Mouse (Mus musculus) CD4-positive, CD25-positive, alpha-beta regulatory T cell, adult 2 months (primary cell): ENCODE measurements around the gene AI464131.
A peak's percentile ranks its signal among the peaks of the same experiment; 100 is the strongest.

Experiments used
- DNase-seq: peaks from one replicate; pipeline ENCODE4 v3.0.0-alpha.2; 2012; ENCODE audit warnings: low read depth, low spot score

The AI464131 gene

DNA sequence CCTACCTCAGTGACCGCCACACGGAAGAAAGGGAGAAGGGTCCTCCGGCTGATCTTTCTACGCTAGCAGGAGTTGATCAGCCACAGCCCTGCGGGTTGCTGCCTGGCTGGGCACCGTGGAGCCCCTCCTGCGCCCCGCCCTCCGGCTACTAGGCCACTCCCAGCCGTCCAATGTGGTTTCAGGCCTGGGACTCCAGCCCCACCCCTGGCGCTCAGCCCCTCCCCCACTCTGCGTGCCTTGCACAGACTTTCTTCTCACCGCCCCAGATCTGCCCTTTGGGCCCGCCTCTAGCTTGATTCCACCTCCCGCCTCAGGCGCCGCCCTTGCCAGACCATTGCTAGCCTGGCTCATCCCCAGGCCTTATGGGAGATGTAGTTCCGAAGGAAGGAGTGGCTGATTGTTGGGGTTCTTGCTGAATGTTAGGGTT lies at the start of gene AI464131:
TSS of gene AI464131 (minus strand) at position 91 of the 427 bp plus-strand sequence.
- DNase-seq: peak; percentile 76

DNA sequence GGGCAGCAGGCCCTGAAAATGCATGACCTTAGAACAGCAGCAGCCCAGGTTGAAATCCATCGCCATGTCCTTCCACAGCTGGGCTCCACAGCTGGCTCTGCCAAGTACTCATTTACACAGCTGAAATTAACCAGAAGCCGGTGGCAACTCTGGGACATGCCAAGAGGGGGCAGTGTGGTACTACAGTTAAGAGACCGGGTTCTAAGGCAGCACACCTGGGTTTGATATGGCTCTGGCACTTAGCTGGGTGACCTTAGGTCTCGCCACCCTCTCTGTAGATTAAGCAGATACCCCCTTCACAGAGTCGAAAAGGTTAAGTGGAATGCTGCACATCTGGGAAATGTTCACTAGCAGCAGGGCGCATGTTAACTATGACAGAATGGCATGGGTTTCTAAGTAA lies 49.7 kb upstream of the AI464131 start:
- DNase-seq: peak; percentile 83

DNA sequence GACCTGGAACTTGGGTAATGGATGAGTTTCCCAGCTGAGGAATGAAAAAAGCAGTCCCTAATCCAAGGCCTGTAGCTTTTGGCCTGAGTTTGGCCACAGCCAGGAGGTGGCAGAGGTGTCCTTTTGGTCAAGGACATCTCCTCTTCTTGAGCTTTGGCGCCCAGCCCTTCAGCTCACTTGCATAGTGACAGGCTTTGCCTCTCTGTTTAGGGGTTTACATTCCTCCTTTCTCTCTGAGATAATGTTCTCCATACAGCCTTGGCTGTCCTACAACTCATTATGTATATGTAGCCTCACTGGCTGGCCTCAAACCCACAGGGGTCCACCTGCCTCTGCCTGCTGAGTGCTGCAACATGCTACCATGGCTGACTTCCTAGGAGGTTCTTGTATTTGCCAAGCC lies 44.2 kb upstream of the AI464131 start:
- DNase-seq: no peak

DNA sequence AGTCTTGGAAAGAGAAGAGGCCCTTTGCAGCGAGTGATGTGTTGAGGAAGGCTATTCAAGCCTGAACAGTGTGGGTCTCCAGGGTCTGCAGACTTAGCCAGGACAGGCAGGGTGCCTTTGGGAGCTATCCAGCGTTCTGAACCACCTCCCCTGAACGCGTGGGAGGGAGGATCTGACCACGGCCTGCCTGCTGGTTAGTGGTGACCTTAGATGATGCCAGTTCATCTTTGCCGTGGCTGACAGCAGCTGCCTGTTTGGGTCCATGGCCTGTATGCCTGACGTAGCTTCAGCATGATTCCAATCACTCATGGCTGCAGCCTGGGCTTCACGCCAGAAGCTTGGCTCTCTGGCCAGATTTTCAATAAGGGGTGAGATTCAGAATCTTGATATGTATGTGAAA lies 43.1 kb upstream of the AI464131 start:
- DNase-seq: no peak

DNA sequence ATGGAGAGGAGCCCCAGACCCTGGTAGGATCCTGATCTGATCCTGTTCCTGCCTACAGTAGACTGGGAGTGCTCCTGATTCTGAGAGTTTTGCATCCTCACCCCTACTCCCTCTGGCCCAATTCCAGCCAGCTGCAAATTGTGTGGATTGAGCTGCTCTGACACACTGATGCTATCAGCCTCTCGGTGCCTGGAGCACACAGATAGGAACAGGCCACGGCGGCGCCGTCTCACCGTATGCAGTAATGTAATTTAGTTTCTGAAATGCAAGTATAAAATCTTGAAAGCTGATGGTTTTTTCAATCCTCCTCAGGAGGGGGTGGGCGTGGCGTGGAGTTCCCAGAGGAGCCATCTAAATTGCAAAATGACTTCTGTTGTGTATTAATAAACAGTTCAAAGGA lies 39.3 kb upstream of the AI464131 start:
- DNase-seq: no peak

DNA sequence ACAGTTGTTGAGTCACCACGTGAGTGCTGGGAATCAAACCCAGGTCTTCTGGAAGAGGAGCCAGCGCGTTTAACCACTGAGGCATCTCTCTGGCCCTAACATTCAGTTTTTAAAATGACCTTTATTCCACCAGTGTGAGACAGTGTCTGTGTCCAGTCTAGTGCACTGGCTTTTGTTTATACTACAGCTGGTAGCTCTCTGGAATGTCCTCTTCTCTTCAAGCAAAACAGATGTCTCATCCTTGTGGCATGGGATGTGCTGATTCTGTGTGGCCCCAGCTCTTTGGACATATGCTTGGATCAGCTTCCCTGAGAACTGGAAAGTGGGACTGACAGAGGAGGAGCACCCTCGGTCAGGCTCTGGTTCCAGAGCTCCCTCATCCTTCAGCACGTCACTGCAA lies 32.0 kb upstream of the AI464131 start:
- no peak for DNase-seq

DNA sequence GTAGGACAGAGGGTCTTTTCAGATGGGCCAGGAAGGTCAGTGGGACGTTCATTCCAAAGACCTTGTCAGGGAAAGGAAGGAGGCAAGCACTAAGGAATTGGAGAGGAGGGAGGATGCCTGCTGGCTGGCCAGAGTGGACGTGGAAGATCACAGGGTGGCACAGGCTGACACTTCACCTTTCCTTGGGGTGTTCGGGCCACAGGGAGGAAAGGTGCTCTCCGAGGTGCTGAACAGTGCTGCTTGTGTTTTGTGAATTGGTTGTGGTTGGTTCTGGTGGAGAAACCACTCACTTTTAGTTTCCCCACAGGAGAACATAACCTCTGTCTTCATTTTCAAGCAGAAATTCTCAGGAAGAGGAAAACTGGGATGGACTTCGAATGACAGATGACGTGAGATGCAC lies 29.5 kb upstream of the AI464131 start:
- DNase-seq: peak; percentile 21

DNA sequence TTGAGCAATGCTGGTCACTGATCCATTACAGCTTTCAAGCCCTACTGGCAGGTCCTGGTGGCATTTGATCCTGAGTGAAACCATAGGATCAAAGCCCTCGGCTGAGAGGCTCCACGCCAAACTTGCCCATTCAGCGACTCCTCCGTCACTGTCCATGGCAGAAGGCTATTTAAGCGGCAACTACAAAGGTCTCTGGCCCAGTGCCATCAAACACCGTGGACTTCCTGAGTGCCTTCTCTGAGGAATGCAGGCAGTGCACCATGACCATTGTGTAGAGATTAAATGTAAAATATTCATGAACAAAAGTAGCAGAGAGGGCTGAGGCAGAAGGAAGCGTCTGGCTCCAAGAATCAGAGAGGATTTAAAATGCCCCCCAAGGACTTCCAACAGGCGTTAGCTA lies 25.1 kb upstream of the AI464131 start:
- no peak for DNase-seq

DNA sequence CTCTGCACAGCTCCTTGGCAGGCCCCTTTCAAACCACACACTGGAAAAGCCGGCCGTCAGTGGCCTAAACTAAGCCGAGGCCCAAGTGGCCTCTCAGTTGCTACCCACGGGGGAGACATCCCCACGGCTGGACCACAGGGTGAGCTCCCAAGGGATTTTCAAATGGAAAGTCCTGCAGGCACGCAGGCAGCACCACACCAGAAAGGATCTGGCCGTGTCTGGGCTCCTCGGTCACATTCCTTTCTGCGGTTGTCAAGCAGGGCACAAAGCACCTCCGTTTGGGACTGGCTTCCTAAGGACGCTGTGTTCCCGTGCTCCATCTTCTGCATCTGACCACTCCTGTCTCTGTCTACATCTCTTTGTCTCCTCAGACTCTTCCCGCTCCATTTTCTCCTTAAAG lies 24.2 kb upstream of the AI464131 start:
- DNase-seq: no peak

DNA sequence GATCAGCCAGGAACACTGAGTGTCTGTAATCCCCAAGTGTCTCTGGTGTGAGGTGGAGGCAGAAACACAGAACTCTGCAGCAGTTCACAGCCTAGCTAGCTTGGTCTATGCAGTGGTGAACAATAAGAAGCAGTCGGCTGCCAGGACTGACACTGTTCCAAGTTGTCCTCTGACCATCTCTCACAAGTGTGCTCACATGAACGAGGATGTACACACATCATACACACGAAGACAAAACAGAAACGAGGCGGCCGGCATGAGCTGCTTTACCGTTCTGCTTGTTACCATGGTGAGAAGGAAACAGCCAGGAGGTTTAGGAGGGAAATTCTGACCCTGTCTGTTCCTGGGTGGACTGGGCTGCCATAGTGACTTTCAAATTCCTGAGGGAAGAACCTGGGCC lies 23.7 kb upstream of the AI464131 start:
- no peak for DNase-seq

DNA sequence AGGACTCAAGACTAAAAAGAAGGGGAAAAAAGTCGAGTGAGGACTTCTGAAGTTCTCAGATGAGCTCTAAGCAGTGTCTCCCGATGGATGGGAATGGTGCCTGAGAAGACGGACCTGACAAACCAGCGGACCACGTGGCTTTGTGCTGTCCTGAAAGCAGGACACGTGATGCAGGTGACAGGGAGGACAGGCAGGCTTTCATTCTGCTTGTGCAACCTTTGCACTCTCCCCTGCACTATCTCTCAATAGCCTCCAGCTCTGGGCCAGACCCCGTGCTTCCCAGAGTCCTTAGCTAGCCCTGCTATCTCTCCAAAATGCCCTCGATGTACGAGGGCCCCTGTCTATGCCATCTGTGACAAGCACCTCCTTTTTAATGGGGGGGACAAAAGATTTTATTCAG lies 22.0 kb upstream of the AI464131 start:
- DNase-seq: no peak

DNA sequence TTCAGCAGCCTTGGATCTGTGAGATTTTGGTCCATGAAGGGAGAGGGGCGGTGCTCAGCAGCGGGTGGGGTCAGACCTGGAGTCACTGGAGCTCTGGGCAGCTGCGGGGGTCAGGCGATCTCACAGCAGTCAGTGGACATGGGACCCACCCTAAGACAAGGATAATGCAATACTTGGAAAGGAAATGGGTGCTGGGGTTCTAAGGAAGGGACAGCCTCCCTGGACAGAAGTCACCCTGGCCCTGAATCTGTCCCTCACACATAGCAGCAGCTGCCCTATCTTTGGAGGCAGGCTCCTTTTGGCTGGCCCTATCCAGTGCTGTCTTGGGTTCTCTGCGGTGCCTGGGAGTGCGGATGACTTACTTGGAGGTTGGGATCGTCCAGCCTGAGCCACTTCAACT lies 21.0 kb upstream of the AI464131 start:
- DNase-seq: no peak

DNA sequence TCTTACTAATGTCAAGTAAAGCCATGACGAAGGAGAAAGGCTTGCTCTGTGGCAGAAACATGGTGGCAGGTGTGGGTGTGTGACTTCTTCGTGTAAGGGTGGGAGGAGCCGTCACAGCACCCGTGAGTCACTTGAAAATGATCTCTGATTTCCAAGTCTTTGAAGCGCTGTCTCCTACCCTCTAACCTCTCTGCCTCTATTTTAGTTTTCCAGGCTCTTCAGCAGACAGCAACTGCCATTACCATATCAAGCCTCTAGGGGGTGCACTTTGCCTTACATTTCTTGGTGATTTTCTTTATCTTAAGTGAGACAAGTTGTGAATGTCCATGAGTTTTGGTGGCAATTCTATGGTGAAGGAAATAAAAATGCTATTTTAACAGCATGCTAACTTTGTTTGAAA lies 19.9 kb upstream of the AI464131 start:
- DNase-seq: peak; percentile 64

DNA sequence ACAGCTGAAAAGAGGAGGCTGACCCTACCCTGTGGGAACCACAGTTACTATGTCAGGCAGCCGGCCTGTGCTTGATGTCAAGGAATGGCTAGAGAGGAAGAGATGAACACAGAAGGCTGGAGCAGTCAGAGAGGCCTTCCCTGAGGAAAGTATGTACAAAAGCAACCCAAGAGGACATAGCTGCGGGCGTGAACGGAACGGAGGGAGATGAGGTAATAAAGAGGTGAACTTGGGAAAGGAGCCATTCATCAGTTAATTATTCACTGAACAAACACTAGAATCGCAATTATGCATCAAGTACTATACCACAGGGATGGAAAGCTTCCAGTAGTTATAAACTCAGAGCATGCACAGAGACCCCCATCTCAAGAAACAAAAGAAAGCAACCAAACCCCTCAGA lies 19.3 kb upstream of the AI464131 start:
- DNase-seq: no peak

DNA sequence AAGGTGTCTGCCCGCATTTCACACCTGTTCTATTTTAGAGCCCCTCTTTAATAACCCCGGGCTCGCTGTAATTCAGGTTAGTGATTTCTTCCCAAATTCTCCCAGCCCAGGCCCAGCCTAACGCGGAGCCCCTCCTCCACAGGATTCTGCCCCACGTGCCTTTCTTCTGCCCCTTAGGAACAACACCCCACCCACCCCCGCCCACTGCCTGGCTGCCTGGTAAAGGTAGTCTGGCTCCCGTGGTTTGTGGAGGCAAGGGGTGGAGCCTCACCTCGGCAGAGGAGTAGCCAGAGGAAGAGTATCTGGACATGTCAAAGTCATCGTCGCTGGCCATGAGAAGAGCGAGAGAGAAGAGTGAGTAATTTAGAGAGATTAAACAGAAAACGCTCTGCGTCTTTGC lies 17.8 kb upstream of the AI464131 start:
- DNase-seq: no peak

DNA sequence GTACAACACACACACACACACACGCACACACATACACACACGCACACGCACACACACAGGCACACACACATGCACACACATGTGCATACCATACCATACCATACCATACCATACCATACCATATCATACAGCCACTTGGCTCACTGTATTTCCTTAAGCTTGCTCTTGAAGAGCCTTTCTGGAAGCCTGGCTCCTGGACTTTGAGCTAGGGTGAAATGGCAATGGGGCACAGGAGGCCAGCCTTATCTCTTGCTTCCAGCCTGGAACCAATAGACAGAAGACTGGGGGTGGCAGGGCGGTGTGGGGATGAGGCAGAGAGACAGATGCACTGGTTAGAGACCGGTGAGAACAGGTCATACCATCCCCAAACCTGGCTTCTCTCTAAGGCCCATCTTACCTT lies 16.3 kb upstream of the AI464131 start:
- DNase-seq: no peak

DNA sequence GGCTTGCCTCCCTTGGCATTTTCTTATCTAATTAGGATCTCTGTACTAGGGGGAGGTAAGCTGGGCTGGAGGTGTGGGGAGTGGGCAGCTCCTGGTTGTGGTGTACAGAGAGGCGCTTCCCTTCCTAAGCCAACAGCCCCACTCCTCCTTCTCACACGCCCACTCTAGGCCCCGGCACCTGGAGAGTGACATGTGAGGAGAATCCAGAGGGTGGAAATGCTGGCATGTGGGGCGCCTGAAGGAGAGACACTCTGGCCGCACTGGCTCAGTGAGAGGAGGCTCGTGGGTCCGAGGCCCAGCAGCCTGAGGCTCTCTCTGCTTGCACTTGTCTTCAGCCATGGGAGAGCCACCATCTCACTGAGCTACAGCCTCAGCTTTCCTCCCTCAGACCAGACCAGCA lies 15.5 kb upstream of the AI464131 start:
- no peak for DNase-seq

DNA sequence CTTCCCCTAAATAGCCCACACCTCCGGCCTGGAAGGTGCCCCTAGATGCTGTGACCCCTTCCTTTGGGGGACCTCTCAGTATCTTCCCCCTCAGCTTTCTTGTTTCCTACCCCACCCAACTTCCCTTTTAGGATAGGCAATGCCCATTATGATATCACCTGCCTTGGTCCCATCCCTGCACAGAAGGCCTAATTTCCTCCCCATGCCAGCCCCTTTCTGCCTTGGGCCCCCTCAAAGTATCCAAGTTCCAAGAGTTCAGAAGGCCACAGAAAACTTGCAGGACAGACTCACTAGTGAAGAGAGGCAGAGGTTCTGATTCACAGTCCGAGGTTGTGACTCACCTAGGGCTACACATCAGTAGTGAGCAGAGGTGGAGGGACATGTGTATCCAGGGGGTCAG lies 14.4 kb upstream of the AI464131 start, which contains the start of gene 1110017D15Rik:
TSS of gene 1110017D15Rik (minus strand) at position 101 of the 400 bp plus-strand sequence.
- no peak for DNase-seq

DNA sequence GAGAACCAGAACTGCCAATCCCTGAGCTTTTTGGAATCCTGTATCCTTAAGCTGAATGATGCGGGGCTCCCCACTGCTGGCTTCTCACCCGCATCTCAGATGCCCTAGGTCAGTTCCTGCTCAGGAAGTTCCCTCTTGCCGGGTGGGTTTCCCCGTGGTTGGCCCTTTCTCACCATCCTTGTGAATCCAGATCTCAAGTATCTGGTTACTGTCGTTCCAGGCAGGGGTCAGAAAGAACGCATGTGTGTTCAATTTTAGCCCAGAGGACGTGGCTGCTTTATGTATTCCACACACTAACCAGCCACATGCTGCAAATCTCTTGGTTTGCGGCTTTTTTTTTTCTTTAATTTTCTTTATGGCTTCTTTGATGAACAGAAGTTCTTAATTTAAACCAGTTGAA lies 10.8 kb upstream of the AI464131 start:
- no peak for DNase-seq

DNA sequence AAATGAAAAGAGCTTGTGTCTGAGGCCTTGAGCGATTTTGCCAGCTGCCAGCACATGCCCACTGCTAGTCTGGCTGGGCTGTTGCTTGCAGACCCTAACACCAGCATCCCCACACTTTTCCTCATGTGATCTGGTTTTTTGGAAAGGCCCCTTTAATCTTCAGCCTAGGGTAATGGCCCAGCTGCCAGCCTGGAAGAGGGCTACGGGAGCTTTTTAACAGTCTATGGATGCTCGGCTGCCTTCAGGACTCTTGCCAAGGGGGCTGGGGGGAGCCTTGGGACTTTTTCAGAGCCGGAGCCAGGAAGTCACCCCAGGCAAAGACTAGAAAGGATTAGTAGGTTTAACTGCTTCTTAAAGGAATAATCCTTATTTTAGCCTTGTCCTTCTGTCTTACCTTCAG lies 10.4 kb upstream of the AI464131 start:
- no peak for DNase-seq

DNA sequence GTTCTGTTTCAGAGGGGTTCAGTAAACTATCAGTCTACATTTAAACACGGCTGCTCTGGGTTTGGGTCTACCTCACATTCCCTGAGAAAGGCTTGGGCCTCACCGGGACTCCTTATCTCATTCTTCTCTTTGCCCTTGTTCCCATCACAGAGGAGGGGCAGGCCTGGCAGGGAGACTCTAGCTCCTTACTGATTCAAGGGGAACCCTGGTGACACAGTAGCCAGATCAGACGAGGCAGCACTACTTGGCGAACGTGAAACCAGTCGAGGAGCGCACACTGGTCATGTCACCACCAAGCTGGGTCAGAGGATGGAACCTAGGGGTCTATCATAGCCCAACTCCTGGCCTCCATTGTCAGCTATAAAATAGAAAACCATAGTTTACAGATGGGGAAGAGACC lies 5.1 kb upstream of the AI464131 start:
- DNase-seq: no peak

DNA sequence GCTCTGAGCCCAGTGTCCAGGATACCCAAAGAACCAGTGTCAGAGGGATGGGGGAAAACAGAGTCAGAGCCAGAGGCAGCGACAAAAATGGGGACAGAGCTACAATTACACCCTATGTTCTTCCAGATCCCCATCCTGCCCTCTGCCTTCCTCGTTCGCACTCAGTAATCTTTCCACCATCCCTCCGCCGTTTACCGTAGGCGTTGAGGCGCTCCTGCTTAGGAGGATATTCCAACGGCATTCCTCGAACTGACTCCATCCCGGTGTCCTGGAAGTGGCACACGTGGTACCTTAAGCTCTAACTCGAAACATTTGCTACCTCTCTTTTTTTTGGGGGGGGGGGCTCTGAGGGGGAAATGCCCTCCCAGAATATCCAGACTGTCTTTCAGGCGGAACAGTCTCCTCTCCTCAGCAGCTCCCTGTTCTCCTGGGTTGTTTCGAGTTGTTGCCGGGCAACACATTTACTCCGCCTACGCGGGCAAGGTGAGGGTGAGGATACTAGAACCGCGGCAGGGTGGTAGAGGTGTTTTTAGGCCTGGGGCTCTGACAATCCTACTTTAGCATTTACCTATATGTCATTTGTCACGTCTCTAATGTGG lies 4.5 kb upstream of the AI464131 start:
- no peak for DNase-seq

DNA sequence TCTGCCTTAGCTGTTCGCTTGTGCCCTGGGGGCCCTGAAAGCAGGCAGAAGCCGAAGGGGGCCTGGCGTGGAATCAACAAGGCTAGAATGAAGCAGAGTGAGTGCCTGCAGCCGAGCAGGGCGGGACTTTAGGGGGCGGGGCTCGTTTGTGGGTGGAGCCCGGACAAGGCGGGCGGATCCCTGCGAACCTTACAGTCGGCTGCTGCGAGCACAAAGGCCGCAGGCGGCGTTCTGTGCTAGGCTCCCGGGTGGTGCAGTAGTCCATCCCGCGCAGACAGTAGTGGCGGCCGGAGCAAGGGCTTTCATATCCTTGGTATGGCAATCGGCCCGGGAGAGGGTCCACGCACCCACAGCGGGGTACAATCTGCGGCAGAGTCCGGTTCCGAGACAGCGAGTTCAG lies 4.0 kb upstream of the AI464131 start:
- peak; percentile 78 for DNase-seq

DNA sequence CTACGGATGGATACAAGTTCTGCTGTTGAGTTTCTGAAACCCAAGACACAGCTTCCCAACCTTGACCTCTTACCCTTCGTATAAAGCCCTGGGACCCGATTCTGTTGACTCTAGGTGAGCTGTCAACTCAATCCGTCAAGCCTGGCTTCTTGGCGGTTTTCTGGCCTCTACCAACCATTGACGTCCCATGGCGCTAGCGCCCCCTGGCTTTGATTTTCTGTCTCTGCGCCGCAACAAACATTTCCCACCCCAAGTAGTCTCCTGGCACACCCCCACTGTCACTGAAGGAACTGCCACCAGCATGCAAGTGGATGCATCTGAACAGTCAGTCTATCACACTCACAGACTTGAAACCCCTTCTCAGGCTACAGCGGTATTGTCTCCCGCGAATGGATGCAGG lies 3.3 kb upstream of the AI464131 start:
- peak; percentile 56 for DNase-seq
